Mouse (Mus musculus): ENCODE measurements at regions not wholly inside any gene's neighbourhood (a gene's known extent, or its start where the extent isn't known, plus 50 kb on each side); places are given as distances from the start of the nearest gene placed in this dataset.

DNA sequence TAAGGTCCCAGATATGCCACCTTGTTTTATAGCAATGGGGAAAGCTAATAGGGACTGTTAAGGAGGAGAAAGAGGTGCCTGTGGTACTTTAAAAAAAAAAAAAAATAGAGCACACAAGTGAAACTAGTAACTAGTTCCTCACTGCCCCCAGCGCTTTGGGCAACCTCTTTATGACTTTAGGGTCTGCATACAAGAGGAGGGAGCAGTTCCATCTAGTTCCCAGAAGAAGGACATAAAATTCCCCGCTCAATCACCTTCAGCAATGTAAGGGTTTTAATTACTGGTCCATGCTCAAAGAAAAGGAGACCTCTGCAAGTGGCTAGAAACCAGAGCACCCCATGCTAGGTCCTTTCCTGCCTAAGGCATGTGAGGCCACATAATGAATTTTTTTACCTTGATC is 95.8 kb upstream of the Tsc22d2 start:
- no peak for DNase-seq

DNA sequence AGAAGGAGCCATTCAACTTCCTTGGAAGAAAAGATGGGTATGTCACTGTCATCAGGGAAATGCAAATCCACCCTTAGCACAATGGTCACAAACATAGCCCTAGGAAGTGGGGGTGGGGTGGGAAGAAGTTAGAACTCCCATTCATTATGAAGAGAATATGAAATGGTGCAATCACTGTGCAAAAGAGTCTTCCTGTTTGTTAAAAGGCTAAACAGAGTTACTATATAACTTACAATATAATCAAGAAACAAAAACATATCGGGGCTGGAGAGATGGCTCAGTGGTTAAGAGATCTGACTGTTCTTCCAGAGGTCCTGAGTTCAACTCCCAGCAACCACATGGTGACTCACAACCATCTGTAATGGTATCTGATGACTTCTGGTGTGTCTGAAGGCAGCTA is 95.1 kb upstream of the Tsc22d2 start:
- DNase-seq = no peak

DNA sequence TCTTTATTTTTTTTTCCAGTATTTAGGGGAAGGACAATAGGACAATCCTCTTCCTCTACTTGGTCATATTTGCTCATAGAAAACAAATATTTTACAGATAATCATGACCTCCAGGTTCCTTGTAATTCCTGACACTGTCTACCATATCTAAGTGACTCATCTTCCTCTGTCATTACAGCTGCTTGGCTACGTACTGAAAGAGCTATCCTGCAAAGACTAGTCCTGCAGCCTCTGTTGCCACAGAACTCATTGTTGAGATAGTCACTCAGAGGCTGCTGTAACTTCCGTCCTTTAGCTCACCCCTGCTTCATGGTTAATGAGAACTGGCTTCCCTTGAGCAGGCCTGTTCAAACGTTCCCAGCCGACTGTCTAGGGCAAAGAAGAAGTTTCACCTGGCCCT is 93.7 kb upstream of the Tsc22d2 start:
- no peak for DNase-seq

- no peak for DNase-seq
Observed at GRCm38 (mm10) chr3:58322322-58322721, 92.2 kb upstream of the Tsc22d2 start.

- DNase-seq = no peak
Observed at GRCm38 (mm10) chr3:58327721-58328120, 86.8 kb upstream of the Tsc22d2 start.

GRCm38 (mm10) chr3:58330186-58330585 is 84.3 kb upstream of the Tsc22d2 start:
- DNase-seq = peak; percentile 33

- no peak for DNase-seq
Observed at GRCm38 (mm10) chr3:58333997-58334396, 80.5 kb upstream of the Tsc22d2 start.

DNA sequence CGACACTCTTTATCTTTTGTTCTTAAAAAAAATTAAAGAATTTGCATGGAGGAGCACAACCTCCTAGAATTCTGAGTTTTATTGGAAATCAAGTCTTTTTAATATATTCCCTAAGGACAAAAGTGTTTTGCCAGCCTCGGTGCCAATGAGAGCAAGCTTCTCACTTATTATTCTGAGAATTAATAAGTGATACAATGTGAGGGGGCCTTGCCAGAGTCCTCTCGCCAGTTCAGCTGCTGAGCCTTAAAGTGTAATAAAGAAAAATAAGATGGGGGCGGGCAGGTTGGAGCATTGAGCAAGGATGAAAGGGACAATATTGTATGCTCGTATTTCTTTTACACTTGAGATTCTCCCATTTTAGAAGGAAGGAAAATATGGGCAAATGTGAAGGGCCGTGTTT is 79.2 kb upstream of the Tsc22d2 start:
- no peak for DNase-seq

DNA sequence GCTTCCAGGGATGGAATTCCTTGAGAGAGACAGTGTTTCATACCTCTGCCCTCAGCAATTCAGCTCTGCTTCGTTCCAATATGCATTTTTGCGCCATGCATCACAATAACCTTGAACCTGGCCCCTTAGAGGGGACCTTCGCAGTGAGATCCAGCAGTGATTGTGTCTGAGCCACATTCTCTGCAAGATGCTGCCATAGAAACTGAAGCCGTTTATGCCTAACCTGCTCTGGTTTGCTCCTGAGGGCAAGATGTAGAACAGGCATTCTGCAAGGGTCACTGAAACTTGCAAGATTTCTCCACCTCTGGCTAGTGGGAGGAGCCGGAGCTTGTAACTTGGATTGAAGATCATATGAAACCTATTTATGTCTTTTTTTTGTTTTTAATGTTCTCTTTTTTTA is 78.4 kb upstream of the Tsc22d2 start:
- DNase-seq = no peak

DNA sequence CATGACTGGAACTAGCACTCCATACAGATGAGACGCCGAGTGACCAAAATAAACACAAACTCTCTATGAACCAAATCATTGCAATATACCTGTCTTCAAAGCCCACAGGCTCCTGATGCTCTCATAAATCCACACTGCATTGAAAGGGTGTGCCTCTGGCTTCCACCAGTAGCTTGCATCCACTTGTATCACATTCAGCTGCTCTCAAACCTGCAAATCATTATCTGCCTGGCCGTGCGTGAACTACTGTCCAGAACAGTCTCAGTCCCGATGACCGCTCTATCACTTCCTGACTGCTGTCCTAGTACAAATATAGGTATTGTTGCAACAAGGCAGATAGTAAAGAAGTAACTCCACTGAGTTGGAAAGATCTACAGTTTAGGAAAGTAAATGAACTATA is 77.9 kb upstream of the Tsc22d2 start:
- no peak for DNase-seq

DNA sequence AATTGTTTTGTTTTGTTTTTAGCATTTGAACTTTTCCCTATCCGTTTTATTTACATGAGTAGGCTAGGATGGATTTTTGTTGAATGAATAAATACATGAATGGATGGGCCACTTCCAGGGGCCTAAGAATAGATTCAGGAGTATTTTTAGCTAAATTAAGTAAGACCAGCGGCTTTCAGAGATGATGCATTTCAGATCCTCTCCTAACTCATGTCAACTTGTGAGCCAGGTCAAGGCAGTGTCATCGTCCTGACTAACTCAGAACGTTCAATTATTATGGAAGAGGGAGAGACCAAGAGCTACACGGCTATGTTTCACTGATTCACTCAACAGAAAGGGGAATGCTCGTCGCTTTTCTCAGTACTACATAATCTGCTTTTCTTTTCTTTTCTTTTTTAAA is 75.5 kb upstream of the Tsc22d2 start:
- no peak for DNase-seq

- no peak for DNase-seq
Observed at GRCm38 (mm10) chr3:58342096-58342495, 72.4 kb upstream of the Tsc22d2 start.

DNA sequence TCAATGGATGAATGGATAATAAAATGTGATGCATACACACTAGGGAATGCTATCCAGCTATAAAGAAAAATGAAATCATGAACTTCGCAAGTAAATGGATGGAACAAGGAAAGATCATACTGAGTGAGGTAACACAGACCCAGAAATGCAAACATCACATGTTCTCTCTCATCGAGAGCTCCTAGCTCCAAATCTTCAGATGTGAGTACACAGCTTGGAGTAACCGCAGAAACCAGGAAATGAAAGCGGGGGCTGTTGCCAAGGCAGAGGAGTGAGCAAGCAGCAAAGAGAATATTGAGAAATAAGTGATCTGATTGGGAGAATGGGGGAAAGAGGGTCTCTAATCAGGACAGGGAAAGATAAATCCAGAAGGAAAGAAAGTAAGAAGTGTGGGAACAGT is 52.0 kb upstream of the Tsc22d2 start:
- no peak for DNase-seq

DNA sequence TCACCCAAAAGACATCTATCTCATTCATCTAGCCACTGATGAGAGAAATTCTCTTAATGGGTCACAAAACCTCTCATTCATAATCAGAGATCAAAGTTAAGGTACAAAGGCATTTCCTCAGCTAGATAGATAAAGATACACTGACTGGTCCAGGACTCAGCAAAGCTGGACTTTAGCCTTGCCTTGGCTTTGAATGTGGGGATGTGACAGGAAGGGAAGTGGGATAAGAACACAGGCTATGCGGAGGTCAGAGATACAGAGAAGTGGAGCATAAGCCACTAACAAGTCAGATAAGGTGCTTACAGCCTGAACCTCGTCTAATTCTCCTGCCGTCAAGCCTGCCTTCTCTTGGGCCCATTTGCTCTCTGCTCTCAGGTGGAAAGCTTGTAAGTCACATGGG is 50.0 kb upstream of the Tsc22d2 start:
- DNase-seq = no peak

Data from cerebellum, adult 9-11 months (tissue).